Mouse (Mus musculus) right cerebral cortex, postnatal 4 days (tissue): Measurements from ENCODE around the gene Nudt4.
"Not testable (repeated sequence)": the region's sequence is repeated elsewhere in the genome, so short reads cannot be mapped to it uniquely, and the experiment has no call there.

Experiments used
- DNase-seq: peaks from one replicate; pipeline ENCODE4 v3.0.0-alpha.2; 2022

The Nudt4 gene

GRCm38 (mm10) chr10:95566786-95567185 lies 2.8 kb upstream of the Nudt4 start:
- DNase-seq = no peak

- DNase-seq = no peak
These were observed 1.4 kb upstream of the Nudt4 start for GRCm38 (mm10) chr10:95565156-95565854.

- peak; percentile 39 for DNase-seq
These were observed 796 bp downstream of the Nudt4 start for GRCm38 (mm10) chr10:95562859-95563841.

GRCm38 (mm10) chr10:95562395-95562794 lies 1.6 kb downstream of the Nudt4 start:
- no peak for DNase-seq

GRCm38 (mm10) chr10:95561616-95562015 lies 2.3 kb downstream of the Nudt4 start:
- no peak for DNase-seq

GRCm38 (mm10) chr10:95560394-95560983 lies 3.5 kb downstream of the Nudt4 start:
- DNase-seq = no peak

- no peak for DNase-seq
These were observed 4.5 kb downstream of the Nudt4 start for GRCm38 (mm10) chr10:95559426-95559825.

- no peak for DNase-seq
These were observed 6.6 kb downstream of the Nudt4 start for GRCm38 (mm10) chr10:95557337-95557828.

- no peak for DNase-seq
These were observed 8.1 kb downstream of the Nudt4 start for GRCm38 (mm10) chr10:95555866-95556265.

GRCm38 (mm10) chr10:95552326-95552725 lies 11.6 kb downstream of the Nudt4 start:
- no peak for DNase-seq

- DNase-seq = no peak
These were observed 12.2 kb downstream of the Nudt4 start for GRCm38 (mm10) chr10:95551752-95552151.

- no peak for DNase-seq
These were observed 13.4 kb downstream of the Nudt4 start for GRCm38 (mm10) chr10:95550506-95550905.

GRCm38 (mm10) chr10:95549080-95549479 lies 14.9 kb downstream of the Nudt4 start:
- not testable (repeated sequence) for DNase-seq

GRCm38 (mm10) chr10:95548154-95548826 lies 15.7 kb downstream of the Nudt4 start:
- no peak for DNase-seq

GRCm38 (mm10) chr10:95546178-95546577 lies 17.8 kb downstream of the Nudt4 start:
- no peak for DNase-seq

- no peak for DNase-seq
These were observed 18.9 kb downstream of the Nudt4 start for GRCm38 (mm10) chr10:95545051-95545450.

- no peak for DNase-seq
These were observed 19.3 kb downstream of the Nudt4 start for GRCm38 (mm10) chr10:95544651-95545050.

GRCm38 (mm10) chr10:95544004-95544403 lies 19.9 kb downstream of the Nudt4 start:
- no peak for DNase-seq

GRCm38 (mm10) chr10:95543377-95543776 lies 20.6 kb downstream of the Nudt4 start:
- DNase-seq = no peak

GRCm38 (mm10) chr10:95542916-95543315 lies 21.0 kb downstream of the Nudt4 start:
- no peak for DNase-seq

- no peak for DNase-seq
These were observed 24.1 kb downstream of the Nudt4 start for GRCm38 (mm10) chr10:95539841-95540240.

GRCm38 (mm10) chr10:95539260-95539659 lies 24.7 kb downstream of the Nudt4 start:
- DNase-seq = no peak

GRCm38 (mm10) chr10:95536222-95536541 lies 27.8 kb downstream of the Nudt4 start:
- no peak for DNase-seq
